Mouse (Mus musculus) kidney, adult 18-20 months (tissue): ENCODE measurements around the gene Adcy9.

Experiments
- DNase-seq: peaks from one replicate; pipeline ENCODE4 v3.0.0; 2021

Gene Adcy9

GRCm38 (mm10) chr16:4418776-4419545 lies 1.3 kb downstream of the Adcy9 start:
- DNase-seq: no peak

GRCm38 (mm10) chr16:4418072-4418471 lies 2.2 kb downstream of the Adcy9 start:
- DNase-seq: no peak

DNA sequence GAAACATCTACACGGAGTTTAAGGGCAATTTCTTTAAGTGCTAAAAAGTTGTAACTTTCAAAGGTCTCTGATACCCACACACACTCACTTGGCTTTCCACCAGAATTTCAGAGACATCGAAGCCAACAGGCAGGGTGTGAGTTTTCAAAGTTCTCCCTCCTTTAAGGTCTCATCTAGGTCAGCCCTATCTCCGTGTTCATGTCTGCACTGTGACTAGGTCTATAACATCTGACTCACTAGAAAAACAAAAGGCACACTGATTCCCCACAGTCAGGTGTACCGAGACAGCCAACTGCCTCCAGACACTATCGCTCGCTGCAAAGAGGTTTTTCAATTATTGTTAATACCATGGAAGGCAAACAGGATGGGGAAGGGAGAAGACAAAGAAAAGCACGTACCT lies 2.8 kb downstream of the Adcy9 start:
- no peak for DNase-seq

GRCm38 (mm10) chr16:4414881-4415585 lies 5.3 kb downstream of the Adcy9 start:
- DNase-seq: no peak

DNA sequence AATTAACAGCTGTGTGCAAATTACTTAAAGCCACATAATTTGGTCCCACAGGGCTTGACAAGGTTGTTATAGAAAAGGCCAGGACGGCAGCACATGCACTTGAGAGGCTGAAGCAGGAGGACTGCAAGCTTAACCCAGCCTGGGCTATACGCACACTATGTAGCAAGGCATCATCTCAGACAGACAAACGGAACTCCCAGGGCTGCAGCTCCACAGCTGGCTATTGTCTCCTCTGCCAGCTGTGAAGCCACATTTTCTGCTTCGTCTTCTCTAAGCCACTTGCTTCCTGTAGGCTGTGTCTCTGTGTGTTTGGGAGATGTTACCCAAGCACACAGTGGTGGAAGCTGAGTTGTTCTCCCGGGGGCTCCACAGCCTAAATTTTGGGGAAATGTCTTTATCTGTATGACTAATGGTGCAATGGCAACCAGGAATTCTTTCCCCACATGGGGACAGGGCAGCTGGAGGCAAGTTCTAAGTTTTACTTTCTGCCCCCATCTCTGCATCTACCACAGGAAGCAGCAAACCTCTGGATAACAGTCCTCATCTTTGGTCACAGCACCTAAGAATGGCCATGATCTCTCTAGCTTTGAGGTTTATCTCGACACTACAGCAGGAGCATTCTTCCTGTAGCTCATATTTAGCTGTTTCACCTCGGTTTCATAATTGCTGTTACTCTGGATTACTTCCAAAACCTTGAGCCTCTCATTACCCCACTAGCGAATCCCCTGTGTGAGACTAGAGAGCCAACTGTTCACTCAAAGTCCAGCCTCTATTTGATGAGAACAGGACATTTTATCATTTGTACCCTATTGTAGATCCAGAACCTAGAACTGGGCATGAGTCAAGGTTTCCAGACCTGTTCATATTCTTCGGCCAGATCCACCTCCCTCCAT lies 6.1 kb downstream of the Adcy9 start:
- DNase-seq: no peak

DNA sequence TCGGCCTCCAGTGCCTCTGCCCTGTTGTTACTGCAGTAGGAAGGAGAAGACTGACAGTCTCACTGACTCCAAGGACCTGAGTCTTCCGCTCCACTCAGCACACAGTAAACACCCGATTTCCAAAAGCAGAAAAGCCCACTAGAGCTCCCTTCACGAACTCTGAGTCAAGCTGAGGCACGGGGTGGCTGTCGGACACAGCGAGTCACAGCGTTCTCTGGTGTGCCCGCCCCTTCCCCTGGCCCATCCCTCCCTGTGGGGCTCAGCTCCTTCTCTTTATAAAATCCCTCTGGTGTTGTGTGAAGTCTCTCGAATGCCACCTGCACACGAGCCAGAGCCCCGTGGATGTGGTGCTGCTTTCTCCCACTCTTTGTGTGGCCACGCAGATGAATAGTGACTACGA lies 7.0 kb downstream of the Adcy9 start:
- no peak for DNase-seq

DNA sequence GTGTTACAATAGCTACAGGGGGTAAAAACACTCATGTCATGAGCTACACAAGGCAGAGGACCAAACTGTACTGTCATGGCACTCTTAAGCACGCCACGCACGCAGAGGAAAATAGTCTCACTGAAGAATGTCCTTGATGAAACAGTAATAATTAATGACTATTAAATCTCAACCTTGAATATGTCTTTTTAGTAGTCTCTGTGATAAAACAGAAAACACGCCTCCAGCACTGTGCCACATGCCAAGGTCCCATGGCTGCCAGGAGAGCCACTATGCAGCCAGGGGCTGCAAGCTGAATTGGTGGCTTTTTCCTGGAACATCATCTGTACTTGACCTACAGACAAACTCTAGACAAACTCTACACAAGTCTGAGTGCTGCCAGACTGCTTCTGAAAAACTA lies 8.0 kb downstream of the Adcy9 start:
- DNase-seq: no peak

DNA sequence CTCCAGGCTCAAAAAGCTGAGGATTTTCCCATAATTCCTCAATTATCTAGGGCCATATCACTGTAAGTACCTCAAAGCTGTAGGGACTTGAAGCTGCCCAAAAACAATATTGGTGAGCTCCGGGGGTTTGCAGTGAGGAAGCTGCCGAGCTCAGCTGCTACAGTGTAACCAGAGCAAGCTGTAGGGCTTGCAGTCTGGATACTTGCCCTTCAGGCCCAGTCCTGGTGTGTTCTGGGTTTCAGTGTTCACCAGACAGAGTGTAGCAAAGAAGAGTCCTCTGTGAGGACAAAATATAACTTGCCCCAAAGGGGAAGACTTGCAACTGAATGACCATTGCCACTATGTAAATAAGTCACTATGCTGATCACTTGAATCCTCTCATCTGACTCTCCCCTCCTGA lies 9.0 kb downstream of the Adcy9 start:
- no peak for DNase-seq

- no peak for DNase-seq
Observed at GRCm38 (mm10) chr16:4407536-4407935, 12.8 kb downstream of the Adcy9 start.

DNA sequence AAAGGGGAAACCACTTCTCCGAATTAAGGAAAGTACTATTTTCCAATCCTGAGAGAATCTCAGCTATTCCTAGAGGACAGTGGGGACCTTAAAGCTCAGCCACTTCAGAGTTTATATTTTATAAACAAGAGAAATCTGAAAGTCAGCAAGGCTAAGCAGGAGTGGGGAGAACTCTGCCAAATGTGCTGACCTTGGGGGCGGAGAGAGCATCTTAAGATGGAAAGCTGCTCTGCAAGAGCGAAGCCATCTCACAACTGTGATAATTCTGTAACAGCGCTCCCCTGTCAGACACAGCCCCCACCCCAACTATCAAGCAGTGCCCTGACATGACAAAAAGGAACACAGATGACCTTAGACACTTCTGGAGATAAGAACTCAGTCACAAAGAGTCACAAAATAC lies 13.6 kb downstream of the Adcy9 start:
- DNase-seq: peak; percentile 41

DNA sequence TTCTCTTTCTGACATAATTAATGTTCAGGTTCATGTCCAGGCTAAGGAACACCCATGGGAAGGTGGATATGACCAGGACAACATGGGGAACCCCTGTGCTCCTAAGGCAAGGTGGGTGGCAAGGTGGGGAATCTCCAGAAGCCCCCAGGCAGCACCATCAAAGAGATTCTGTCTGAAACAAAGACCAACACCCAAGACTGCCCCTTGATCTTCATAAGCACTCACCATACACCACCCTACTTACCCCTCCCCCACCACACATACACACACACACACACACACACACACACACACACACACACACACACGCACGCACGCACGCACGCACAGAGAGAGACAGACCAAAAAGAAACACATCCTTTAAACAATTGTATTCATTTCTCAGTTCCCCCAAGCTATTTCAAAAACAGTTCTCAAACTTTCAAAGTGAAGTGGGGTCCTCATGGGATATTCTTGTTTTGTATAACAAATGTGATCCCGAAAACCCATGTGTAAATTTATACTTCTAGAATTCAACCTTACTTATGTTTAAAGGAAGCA lies 14.2 kb downstream of the Adcy9 start:
- no peak for DNase-seq

GRCm38 (mm10) chr16:4404933-4405761 lies 15.2 kb downstream of the Adcy9 start:
- peak; percentile 41 for DNase-seq

DNA sequence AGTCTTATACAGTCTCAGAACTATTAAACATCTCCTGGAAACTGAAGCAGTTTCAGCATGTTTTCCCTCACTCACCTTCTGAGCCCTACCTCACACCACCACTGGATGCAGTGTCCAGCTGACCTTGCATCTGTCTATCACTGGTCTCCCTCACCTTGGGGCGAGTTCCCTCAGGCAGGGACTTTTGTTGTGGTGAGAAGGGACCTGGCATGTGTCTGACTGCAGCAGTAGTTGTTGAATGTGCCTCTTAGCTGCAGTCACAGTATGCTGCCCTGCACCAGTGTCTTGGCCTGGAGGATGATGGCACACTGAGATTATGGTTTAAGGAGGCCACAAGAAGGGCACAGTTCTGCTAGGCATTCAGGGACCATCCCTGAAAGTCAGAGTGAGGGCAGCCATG lies 19.2 kb downstream of the Adcy9 start:
- DNase-seq: no peak

DNA sequence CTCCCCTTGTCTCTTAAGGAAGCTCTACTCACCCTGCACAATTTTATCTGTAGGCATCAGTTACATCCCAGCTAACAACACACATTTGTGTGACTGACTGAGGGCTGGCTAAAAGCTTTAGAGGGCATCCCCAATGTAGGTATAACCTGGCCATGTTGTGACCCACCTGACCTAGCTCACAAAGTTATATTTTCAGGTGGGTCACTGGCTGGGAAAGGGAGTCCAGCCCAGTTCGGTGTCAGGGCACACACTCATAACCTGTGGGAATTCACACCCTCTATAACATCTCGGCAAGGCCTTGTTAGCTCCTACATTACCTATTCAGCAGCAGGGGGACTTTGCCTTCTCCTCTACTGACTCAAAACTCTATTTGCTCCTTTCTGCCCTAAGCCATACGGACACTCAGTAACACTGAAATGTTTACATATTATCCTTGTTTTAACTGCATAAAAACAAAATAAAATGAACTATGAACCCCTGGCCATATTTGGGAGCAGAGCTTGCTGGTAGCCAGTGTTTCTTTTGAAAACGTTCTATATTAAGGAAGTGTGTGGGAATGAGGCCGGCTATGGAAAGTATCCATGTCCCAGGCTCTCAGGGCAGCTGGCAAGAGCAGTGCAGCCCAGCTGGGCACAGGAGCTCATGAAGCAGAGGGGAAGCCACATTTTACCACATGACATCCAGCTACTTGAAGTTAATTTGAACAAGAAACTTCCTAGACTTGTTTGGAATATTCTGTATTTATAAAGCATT lies 20.7 kb downstream of the Adcy9 start:
- DNase-seq: no peak

GRCm38 (mm10) chr16:4398782-4399181 lies 21.5 kb downstream of the Adcy9 start:
- no peak for DNase-seq

- no peak for DNase-seq
Observed at GRCm38 (mm10) chr16:4397636-4398035, 22.7 kb downstream of the Adcy9 start.

- no peak for DNase-seq
Observed at GRCm38 (mm10) chr16:4395687-4396341, 24.5 kb downstream of the Adcy9 start.

- DNase-seq: no peak
Observed at GRCm38 (mm10) chr16:4394991-4395590, 25.2 kb downstream of the Adcy9 start.

DNA sequence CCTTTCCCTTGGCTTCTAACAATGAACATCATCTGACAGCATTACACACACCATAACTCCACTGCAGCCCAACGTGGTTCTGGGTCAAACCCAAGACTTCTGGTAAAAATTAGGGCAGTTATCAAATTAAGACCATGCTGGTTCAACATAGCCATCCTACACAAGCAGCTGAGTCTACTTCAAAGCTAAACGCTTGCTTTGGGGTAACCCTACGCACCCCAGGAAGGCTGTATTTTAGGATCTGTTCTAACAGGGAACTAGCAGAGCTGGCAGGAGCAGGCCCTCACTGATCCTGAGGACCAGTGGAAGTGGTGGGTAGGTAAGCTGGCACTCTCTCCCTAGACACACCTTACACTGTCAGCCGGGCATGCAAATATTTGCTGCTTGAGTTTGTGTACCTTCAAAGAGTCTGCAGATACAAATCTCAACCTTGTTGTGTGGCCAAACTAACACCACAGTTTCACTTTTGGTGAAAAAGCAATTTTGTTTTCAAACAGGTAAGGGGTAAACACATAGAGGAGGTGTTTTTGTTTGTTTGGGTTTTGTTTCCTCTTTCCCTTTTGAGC lies 36.7 kb downstream of the Adcy9 start:
- no peak for DNase-seq

DNA sequence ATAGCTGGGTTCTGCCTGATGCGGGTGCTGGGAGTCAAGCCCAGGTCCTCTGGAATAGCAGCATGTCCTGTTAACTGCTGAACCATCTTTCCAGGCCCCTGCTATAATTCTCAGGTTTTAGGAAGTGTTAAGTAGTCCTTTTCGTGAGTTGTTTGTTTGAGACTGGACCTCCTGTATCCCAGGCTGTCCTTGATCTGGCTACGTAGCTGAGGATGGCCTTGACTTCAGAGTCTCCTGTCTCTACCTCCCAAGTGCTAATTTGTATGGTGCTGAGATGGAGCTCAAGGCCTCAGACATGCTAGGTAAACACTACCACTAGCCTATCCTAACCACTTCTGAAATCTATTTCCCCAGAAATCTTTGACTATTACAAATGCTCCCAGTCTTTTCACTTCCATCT lies 37.9 kb downstream of the Adcy9 start:
- no peak for DNase-seq
